Mouse (Mus musculus) hindbrain, embryonic 11.5 days (tissue): ENCODE measurements at regions not wholly inside any gene's neighbourhood (a gene's known extent, or its start where the extent isn't known, plus 50 kb on each side); places are given as distances from the start of the nearest gene placed in this dataset.

Experiments used
- ATAC-seq: fragments of 200-750 bp; cut with Nextera tagmentation; 2 replicates; pipeline ENCODE4 v1.8.0; 2017; ENCODE audit warnings: mild to moderate bottlenecking, moderate TSS enrichment, moderate library complexity; ENCODE audit not compliant: low FRiP score
- DNase-seq: peaks from one replicate; pipeline ENCODE4 v3.0.0-alpha.2; 2015; ENCODE audit warnings: low spot score
- H3K27ac ChIP-seq: fragments of 300-500 bp; sonication (generic); 2 replicates; pipeline ENCODE4 v1.5.1; 2014; ENCODE audit warnings: mild to moderate bottlenecking, low read depth, low read length
- H3K27me3 ChIP-seq: fragments of 300-500 bp; sonication (generic); 2 replicates; pipeline ENCODE4 v1.6.1; 2014; ENCODE audit warnings: mild to moderate bottlenecking, low read length, moderate library complexity, mixed read lengths; ENCODE audit not compliant: control insufficient read depth, insufficient read depth
- H3K36me3 ChIP-seq: fragments of 300-500 bp; sonication (generic); 2 replicates; pipeline ENCODE4 v1.6.1; 2014; ENCODE audit warnings: mild to moderate bottlenecking, low read length, moderate library complexity, mixed read lengths; ENCODE audit not compliant: control insufficient read depth, insufficient read depth
- H3K4me1 ChIP-seq: fragments of 300-500 bp; sonication (generic); replicated peaks from 2 replicates; pipeline ENCODE4 v1.6.1; 2014; ENCODE audit warnings: low read length, mixed read lengths; ENCODE audit not compliant: control insufficient read depth, insufficient read depth
- H3K4me2 ChIP-seq: fragments of 300-500 bp; sonication (generic); replicated peaks from 2 replicates; pipeline ENCODE4 v1.6.1; 2014; ENCODE audit warnings: mild to moderate bottlenecking, low read depth, low read length
- H3K4me3 ChIP-seq: fragments of 300-500 bp; sonication (generic); 2 replicates; pipeline ENCODE4 v1.5.1; 2014; ENCODE audit warnings: low read depth, low read length
- H3K9ac ChIP-seq: fragments of 300-500 bp; sonication (generic); 2 replicates; pipeline ENCODE4 v1.6.1; 2014; ENCODE audit warnings: low read depth, low read length
- H3K9me3 ChIP-seq: fragments of 300-500 bp; sonication (generic); 2 replicates; pipeline ENCODE4 v1.6.1; 2016; ENCODE audit warnings: low read length; ENCODE audit not compliant: control insufficient read depth
- WGBS: fragments of 180-500 bp; shearing (Covaris S2); extraction: QIAGEN DNeasy Blood & Tissue Kit; methylation state at CpG from one replicate; pipeline ENCODE4 v1.1.7; 2014; 5-methylcytosine and 5-hydroxymethylcytosine counted together

DNA sequence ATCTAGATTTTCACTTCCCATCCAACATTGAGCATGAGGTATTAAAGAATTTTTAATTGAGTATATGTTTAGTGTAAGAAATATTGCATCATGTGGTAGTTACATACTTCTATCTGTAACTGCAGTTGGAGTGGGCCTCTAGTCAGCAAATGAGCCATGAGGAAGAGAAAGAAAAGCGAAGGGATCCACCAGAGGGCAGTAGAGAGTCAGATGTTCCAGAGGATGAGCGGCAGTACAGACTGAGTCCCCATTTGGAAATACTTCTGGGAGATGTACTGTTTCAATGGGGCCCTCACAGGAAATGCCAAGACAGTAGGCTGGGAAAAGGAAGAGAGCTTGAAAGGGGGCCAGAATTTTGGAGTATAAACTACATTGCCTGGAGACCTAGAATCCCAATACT, 221.2 kb downstream of the Myh15 start:
- Histone ChIP-seq H3K36me3 (no peaks in the 10 kb centered on the region), H3K4me1 (no peaks in the 10 kb centered on the region), H3K4me3 (no peak overlapping the region), H3K9me3 (no peaks in the 10 kb centered on the region), H3K27me3 (no peaks in the 10 kb centered on the region), H3K4me2 (no peak overlapping the region), H3K9ac (no peak overlapping the region), H3K27ac (no peak overlapping the region)
- 4% methylated on average over 2 of the region's 2 CpGs for WGBS
- ATAC-seq, result peak; percentile 85
- DNase-seq, result peak; percentile 89

DNA sequence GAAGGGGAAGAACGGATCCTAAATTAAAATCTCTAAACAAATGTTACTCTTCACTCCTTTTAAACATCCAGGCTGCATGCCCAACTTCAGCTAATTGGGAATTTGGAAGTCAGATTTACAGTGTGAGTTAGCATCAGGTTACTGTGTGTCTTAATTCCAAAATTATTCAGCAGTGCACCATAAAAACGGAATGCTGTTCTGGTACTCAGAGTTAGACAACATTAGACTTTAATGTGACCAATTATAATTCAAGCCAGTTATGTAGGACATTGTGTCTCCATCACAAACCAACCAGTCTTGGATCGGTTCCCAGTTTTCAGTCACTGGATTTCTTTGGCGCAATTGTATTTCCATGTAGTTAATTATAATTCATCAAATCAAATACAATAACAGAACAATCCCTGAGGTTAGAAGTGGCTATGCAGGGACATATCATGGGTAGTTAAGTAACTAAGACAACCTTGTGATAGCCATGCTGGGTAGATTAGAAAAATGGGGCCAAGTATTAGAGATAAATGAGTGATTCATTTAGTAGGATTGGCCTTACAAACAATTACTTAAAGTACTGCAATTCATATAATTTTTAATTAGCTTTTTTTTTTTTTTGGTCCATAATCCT, 230.9 kb downstream of the Myh15 start:
- DNase-seq (no peak), ATAC-seq (no peak)
- Histone ChIP-seq H3K9ac (no peak overlapping the region), H3K4me1 (no peaks in the 10 kb centered on the region), H3K27me3 (no peaks in the 10 kb centered on the region), H3K36me3 (no peaks in the 10 kb centered on the region), H3K4me2 (no peak overlapping the region), H3K27ac (no peak overlapping the region), H3K4me3 (no peak overlapping the region), H3K9me3 (no peaks in the 10 kb centered on the region)
- WGBS, result 90% methylated on average over 4 of the region's 4 CpGs

DNA sequence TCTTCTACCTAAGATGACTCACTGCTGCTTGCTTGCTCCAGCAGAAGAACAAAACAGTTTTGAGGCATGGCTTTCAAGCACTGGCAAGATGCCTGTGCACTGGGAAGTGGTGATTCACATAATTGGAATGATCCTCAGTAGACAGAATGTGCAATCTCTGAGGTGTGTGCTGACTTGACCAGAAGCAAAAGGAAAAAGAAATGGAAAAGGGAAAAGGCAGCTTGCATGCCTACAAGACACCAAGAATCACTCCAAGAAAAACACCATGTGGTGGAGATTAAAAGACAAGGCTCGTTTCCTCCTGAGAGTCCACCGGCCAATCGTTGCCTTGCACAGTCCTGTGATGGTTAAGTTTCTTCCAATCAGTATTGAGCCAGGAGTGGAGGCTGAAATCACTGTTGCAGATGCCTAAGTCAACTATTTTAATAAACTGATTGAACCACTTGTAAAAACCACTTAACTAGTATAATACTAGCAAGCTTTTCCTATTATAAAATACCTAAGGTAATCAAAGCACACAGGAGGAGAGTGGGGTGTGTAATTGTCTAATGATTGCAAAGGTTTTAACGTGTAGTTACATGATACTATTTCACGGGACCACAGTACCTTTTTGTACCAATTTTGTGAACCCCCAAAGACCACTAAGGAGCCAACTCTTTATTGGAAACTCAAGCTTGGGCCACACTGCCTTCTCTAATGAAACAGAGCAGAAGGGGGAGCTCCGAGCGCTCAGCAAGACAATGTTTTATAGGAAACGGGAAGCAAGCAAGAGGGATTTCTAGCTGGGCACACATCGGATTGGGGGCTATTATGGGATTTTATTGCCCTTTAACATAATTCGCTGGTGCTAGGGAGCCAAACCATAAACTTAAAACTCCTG, 232.2 kb downstream of the Myh15 start:
- Histone ChIP-seq H3K27me3 (no peaks in the 10 kb centered on the region), H3K9me3 (no peaks in the 10 kb centered on the region), H3K4me2 (no peak overlapping the region), H3K36me3 (no peaks in the 10 kb centered on the region), H3K9ac (no peak overlapping the region), H3K4me3 (no peak overlapping the region), H3K4me1 (no peaks in the 10 kb centered on the region), H3K27ac (no peak overlapping the region)
- DNase-seq (no peak), ATAC-seq (no peak)
- WGBS, result 85% methylated on average over 10 of the region's 10 CpGs

DNA sequence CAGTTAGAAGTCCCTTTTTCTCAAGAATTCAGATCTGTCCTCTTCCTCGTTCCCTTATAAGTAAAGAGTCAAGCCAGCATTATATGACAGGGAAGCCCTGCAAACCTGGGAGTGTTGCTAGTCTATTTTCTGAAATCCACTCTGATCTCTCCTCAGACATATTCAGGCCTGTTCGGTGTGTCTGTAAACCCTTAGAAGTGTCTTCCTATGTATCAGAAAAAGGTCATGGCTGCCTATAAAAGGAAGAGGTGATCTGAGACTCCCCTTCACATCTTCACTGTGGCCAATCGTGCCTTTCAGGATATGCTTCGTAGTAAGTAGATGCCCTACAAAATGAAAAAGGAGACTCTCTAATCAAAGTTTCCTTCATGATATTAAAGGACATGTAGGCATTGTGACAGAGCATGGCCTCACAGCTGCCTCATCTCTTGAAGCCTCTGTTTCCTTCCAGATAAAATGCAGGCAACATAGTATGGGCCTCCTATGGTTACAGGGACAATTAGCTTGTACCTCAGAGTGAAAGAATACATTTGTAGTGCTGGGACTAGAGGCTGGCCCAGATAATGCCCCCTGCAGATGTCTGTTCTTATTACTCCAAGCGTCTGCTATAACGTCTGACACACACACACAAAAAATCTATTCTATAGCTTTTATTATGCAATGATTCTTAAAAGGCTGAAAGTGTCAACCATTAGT, 246.5 kb downstream of the Myh15 start:
- ATAC-seq, result no peak
- Histone ChIP-seq H3K9me3 (no peaks in the 10 kb centered on the region), H3K4me1 (no peaks in the 10 kb centered on the region), H3K4me3 (no peak overlapping the region), H3K36me3 (no peaks in the 10 kb centered on the region), H3K27me3 (no peaks in the 10 kb centered on the region), H3K9ac (no peak overlapping the region), H3K27ac (no peak overlapping the region), H3K4me2 (no peak overlapping the region)
- 76% methylated on average over 6 of the region's 6 CpGs for WGBS
- DNase-seq, result no peak

DNA sequence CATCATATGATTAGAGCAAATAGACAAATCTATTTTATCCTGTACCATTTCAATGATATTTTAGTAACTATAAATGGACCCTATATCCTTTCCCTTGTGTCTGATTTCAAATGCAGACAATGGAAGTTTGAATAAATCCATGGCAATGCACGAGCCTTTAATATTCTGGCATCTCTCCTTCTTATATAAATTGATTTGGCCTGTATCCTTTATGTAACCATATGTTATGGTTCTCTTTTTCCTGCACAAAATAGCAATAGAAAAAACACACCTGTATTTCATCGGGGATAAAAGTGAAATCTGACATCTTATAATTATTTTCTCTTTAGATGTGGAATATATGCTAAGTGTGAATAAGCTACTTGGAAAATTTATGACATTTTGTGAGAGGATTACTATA, 247.1 kb downstream of the Myh15 start:
- Histone ChIP-seq H3K27ac (no peak overlapping the region), H3K4me1 (no peaks in the 10 kb centered on the region), H3K4me3 (no peak overlapping the region), H3K9ac (no peak overlapping the region), H3K9me3 (no peaks in the 10 kb centered on the region), H3K27me3 (no peaks in the 10 kb centered on the region), H3K4me2 (no peak overlapping the region), H3K36me3 (no peaks in the 10 kb centered on the region)
- WGBS, result 83% methylated on average over 2 of the region's 2 CpGs
- ATAC-seq, result no peak
- DNase-seq, result no peak

DNA sequence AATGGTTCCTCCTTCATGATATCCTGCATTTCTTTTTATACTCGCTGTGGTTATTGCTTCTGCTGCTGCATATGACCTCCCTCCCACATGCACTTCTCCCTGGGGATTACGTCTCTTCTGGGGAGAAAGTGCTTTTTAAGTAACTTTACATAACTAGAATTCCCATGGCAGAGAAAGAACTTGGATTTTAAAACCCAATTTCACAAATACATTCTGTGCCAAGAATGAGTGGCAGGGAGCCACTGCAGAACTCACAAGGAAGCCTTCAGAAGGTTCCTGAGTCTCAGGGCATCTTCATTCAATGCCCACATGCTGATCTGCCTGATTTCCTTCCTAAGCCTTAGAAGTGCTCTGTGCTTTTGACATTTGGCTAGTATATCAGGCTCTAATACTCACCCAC, 259.8 kb downstream of the Myh15 start:
- Histone ChIP-seq H3K9ac (no peak overlapping the region), H3K27me3 (no peaks in the 10 kb centered on the region), H3K4me2 (no peak overlapping the region), H3K27ac (no peak overlapping the region), H3K4me1 (no peaks in the 10 kb centered on the region), H3K36me3 (no peaks in the 10 kb centered on the region), H3K9me3 (no peaks in the 10 kb centered on the region), H3K4me3 (no peak overlapping the region)
- 86% methylated on average over 2 of the region's 2 CpGs for WGBS
- ATAC-seq (no peak), DNase-seq (no peak)

DNA sequence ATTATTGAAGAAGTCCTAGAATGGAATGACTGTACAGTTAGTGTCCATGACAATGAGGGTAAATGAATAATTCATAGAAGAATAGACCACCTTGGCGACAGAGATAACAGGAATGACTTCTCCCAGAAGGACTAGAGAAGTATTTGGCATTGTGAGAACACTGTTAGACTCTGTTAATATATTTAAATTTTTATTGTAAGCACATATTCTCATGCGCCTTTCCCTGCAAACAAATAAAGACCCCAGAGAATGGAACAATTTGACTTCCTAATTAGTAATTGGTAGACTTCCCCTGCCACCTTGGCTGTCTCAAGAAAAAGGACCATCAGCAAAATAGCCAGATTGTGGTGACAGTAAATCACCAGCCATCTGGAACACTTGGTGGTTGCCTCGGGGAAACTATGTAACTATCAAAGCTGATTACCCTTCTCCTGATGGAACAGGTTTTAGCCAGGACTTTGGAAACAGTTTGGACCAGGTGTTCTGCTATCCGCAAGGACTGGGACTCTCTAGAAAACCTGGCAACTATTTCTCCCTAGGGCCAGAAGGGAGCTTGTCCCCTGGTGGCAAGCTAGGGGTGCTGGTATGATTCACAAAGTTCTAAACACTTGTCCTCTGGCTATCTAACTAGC, 261.9 kb downstream of the Myh15 start:
- no peak for ATAC-seq
- no peaks in the 10 kb centered on the region for H3K27me3 ChIP-seq
- no peak overlapping the region for H3K9ac ChIP-seq
- H3K4me3 ChIP-seq, result no peak overlapping the region
- H3K4me1 ChIP-seq, result no peaks in the 10 kb centered on the region
- no peak for DNase-seq
- H3K27ac ChIP-seq, result no peak overlapping the region
- no peaks in the 10 kb centered on the region for H3K9me3 ChIP-seq
- no peak overlapping the region for H3K4me2 ChIP-seq
- H3K36me3 ChIP-seq, result no peaks in the 10 kb centered on the region
- 78% methylated on average over 4 of the region's 4 CpGs for WGBS

DNA sequence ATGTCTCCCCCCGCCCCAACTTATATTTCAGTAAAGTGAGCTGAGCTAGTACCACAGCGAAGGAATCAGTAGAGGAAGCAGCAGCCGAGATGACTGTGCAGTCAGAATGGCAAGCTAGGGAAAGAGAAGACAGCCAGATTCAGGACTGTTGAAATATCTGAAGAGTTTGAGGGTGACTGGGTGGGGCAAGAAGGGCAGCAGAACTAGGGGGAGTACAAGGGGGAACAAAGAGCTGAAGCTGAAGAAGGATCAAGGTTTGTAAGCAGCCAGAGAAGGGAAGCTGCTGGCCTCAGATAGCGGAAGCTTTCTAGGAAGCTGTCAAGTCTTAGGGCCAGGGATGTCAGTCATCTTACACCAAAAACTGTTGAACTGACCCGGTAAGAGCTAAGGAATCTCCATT, 262.5 kb downstream of the Myh15 start:
- Histone ChIP-seq H3K27me3 (no peaks in the 10 kb centered on the region), H3K9me3 (no peaks in the 10 kb centered on the region), H3K4me1 (no peaks in the 10 kb centered on the region), H3K4me2 (no peak overlapping the region), H3K27ac (no peak overlapping the region), H3K4me3 (no peak overlapping the region), H3K36me3 (no peaks in the 10 kb centered on the region), H3K9ac (no peak overlapping the region)
- DNase-seq, result no peak
- 87% methylated on average over 5 of the region's 5 CpGs for WGBS
- no peak for ATAC-seq
